ENCODE assay signal across 13 mouse cellular contexts in the genomic region with DNA sequence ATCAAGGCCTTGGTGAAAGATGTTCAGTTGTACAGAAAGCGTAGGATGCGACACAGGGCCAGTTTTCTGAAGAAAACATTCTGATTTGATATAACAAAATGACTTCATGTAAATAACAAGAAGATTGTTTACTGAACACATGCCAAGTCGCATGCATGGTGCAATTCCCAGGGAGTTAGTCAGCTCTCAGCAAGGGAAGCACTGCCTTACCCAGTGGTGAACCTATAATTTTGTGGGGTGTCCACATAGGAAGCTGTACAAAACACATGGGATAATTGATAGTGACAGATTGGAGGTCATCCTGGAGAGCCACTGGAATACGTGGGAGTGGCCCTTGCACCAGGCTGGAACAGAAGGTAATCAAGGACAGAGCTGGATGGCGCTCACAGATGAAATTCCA.
DNase-seq lines count a peak whose midpoint lies in the region; ATAC-seq and TF ChIP-seq lines count a peak whose summit lies in the region.
"Had no signal": no experiment of that assay in that cellular context is flagged by ENCODE, and none has a peak within 500 bp of the region (broad histone marks: within the 10 kb centered on the region; RNA-seq: fewer than 3 reads in every experiment).

No protein-coding gene starts in this region.

- H3K4me2 ChIP-seq in heart, embryonic 11.5 days, result no peak overlapping the region
- no peak overlapping the region for H3K4me2 ChIP-seq in limb, embryonic 13.5 days (replicated peaks)
- no peak overlapping the region for H3K4me2 ChIP-seq in lung, embryonic 15.5 days
- H3K4me2 ChIP-seq in stomach, embryonic 16.5 days (ENCODE audit: low read depth, low read length), result no peak overlapping the region
- H3K4me2 ChIP-seq in midbrain, embryonic 16.5 days (ENCODE audit: low read length), result no peak overlapping the region
- H3K4me2 ChIP-seq in midbrain, postnatal 0 days (ENCODE audit: low read depth, low read length, poor library complexity, severe bottlenecking), result no peak overlapping the region
- H3K4me2 ChIP-seq: hindbrain, embryonic 12.5 days; liver, embryonic 13.5 days had no signal

- no peaks in the 10 kb centered on the region for H3K9me3 ChIP-seq in heart, embryonic 11.5 days (replicated peaks; ENCODE audit: control insufficient read depth, low read length)
- H3K9me3 ChIP-seq in limb, embryonic 13.5 days, result no peaks in the 10 kb centered on the region
- no peaks in the 10 kb centered on the region for H3K9me3 ChIP-seq in limb, embryonic 10.5 days (replicated peaks)
- no peaks in the 10 kb centered on the region for H3K9me3 ChIP-seq in lung, embryonic 15.5 days
- no peaks in the 10 kb centered on the region for H3K9me3 ChIP-seq in stomach, embryonic 16.5 days (replicated peaks; ENCODE audit: control insufficient read depth, low read length)
- no peaks in the 10 kb centered on the region for H3K9me3 ChIP-seq in midbrain, embryonic 16.5 days (replicated peaks; ENCODE audit: control insufficient read depth, low read length, poor library complexity, severe bottlenecking)
- H3K9me3 ChIP-seq in midbrain, postnatal 0 days (ENCODE audit: low read length), result no peaks in the 10 kb centered on the region
- H3K9me3 ChIP-seq: hindbrain, embryonic 12.5 days; liver, embryonic 13.5 days had no signal

- H3K4me1 ChIP-seq in heart, embryonic 11.5 days (ENCODE audit: control insufficient read depth, insufficient read depth, low read length), result peaks cover 3% of the 10 kb centered on the region; the same call in 1 of the 2 replicates
- H3K4me1 ChIP-seq in limb, embryonic 13.5 days, result peaks cover 5% of the 10 kb centered on the region
- peaks cover 7% of the 10 kb centered on the region; the same call in 1 of the 2 replicates for H3K4me1 ChIP-seq in limb, embryonic 10.5 days
- peaks cover 19% of the 10 kb centered on the region for H3K4me1 ChIP-seq in lung, embryonic 15.5 days
- H3K4me1 ChIP-seq in stomach, embryonic 16.5 days (ENCODE audit: control insufficient read depth, insufficient read depth, low read length), result peaks cover 3% of the 10 kb centered on the region; the same call in 1 of the 2 replicates
- H3K4me1 ChIP-seq in midbrain, embryonic 16.5 days (ENCODE audit: control insufficient read depth, insufficient read depth, low read length), result no peaks in the 10 kb centered on the region
- no peaks in the 10 kb centered on the region for H3K4me1 ChIP-seq in midbrain, postnatal 0 days (ENCODE audit: insufficient read depth, low read length)
- H3K4me1 ChIP-seq: hindbrain, embryonic 12.5 days; liver, embryonic 13.5 days had no signal

- peak; percentile 13 for DNase-seq in heart, adult 8-10 months (ENCODE audit: low spot score)
- no peak for DNase-seq in limb, embryonic 10.5 days (ENCODE audit: low spot score)
- no peak for DNase-seq in midbrain, postnatal 0 days (ENCODE audit: low spot score)
- DNase-seq: liver, embryonic 13.5 days; thymus, adult 18-20 months had no signal

- no peak for TF ChIP-seq CTCF in midbrain, postnatal 0 days (IDR thresholded peaks at IDR 0.05)

- no peak overlapping the region for H3K27ac ChIP-seq in heart, embryonic 11.5 days (ENCODE audit: low read depth, low read length)
- H3K27ac ChIP-seq in limb, embryonic 13.5 days, result 0 out of 2 replicates have a peak overlapping the region, but pooled peaks have one; percentile 28
- no peak overlapping the region for H3K27ac ChIP-seq in limb, embryonic 10.5 days
- peak overlapping the region; percentile 90 for H3K27ac ChIP-seq in lung, embryonic 15.5 days
- H3K27ac ChIP-seq in stomach, embryonic 16.5 days (ENCODE audit: low read length), result peak overlapping the region; percentile 90
- H3K27ac ChIP-seq in midbrain, embryonic 16.5 days (ENCODE audit: low read length), result no peak overlapping the region
- H3K27ac ChIP-seq in midbrain, postnatal 0 days (ENCODE audit: low read depth, low read length), result no peak overlapping the region
- H3K27ac ChIP-seq: heart, adult 2 months; hindbrain, embryonic 12.5 days; liver, embryonic 13.5 days had no signal

- H3K4me3 ChIP-seq in heart, embryonic 11.5 days (ENCODE audit: low read depth, low read length), result no peak overlapping the region
- H3K4me3 ChIP-seq in limb, embryonic 13.5 days, result no peak overlapping the region
- H3K4me3 ChIP-seq in limb, embryonic 10.5 days, result no peak overlapping the region
- no peak overlapping the region for H3K4me3 ChIP-seq in lung, embryonic 15.5 days
- no peak overlapping the region for H3K4me3 ChIP-seq in stomach, embryonic 16.5 days (replicated peaks; ENCODE audit: low read length)
- no peak overlapping the region for H3K4me3 ChIP-seq in midbrain, embryonic 16.5 days (ENCODE audit: low read depth, low read length)
- no peak overlapping the region for H3K4me3 ChIP-seq in midbrain, postnatal 0 days (ENCODE audit: low read depth, low read length)
- H3K4me3 ChIP-seq: erythroblast, embryonic 14.5 days; heart, adult 2 months; hindbrain, embryonic 12.5 days; liver, embryonic 13.5 days had no signal

- no peaks in the 10 kb centered on the region for H3K27me3 ChIP-seq in heart, embryonic 11.5 days (ENCODE audit: control insufficient read depth, insufficient read depth, low read length)
- no peaks in the 10 kb centered on the region for H3K27me3 ChIP-seq in limb, embryonic 13.5 days
- H3K27me3 ChIP-seq in limb, embryonic 10.5 days (ENCODE audit: low read depth, poor library complexity, severe bottlenecking), result no peaks in the 10 kb centered on the region
- no peaks in the 10 kb centered on the region for H3K27me3 ChIP-seq in lung, embryonic 15.5 days
- H3K27me3 ChIP-seq in stomach, embryonic 16.5 days (ENCODE audit: control insufficient read depth, insufficient read depth, low read length), result no peaks in the 10 kb centered on the region
- no peaks in the 10 kb centered on the region for H3K27me3 ChIP-seq in midbrain, embryonic 16.5 days (ENCODE audit: control insufficient read depth, insufficient read depth, low read depth, low read length)
- no peaks in the 10 kb centered on the region for H3K27me3 ChIP-seq in midbrain, postnatal 0 days (ENCODE audit: insufficient read depth, low read length)
- H3K27me3 ChIP-seq: hindbrain, embryonic 12.5 days; liver, embryonic 13.5 days had no signal

- no peaks in the 10 kb centered on the region for H3K36me3 ChIP-seq in heart, embryonic 11.5 days (ENCODE audit: control insufficient read depth, insufficient read depth, low read length)
- no peaks in the 10 kb centered on the region for H3K36me3 ChIP-seq in limb, embryonic 13.5 days
- H3K36me3 ChIP-seq in limb, embryonic 10.5 days, result no peaks in the 10 kb centered on the region
- H3K36me3 ChIP-seq in lung, embryonic 15.5 days, result no peaks in the 10 kb centered on the region
- H3K36me3 ChIP-seq in stomach, embryonic 16.5 days (ENCODE audit: control insufficient read depth, insufficient read depth, low read length), result no peaks in the 10 kb centered on the region
- H3K36me3 ChIP-seq in midbrain, embryonic 16.5 days (ENCODE audit: control insufficient read depth, insufficient read depth, low read length), result no peaks in the 10 kb centered on the region
- H3K36me3 ChIP-seq in midbrain, postnatal 0 days (ENCODE audit: insufficient read depth, low read length), result no peaks in the 10 kb centered on the region
- H3K36me3 ChIP-seq: hindbrain, embryonic 12.5 days; liver, embryonic 13.5 days had no signal

- 79% methylated on average over 5 of the region's 5 CpGs for WGBS in heart, embryonic 11.5 days (ENCODE audit: insufficient replicate concordance)
- 86% methylated on average over 5 of the region's 5 CpGs for WGBS in limb, embryonic 13.5 days
- 88% methylated on average over 5 of the region's 5 CpGs for WGBS in limb, embryonic 10.5 days
- WGBS in lung, embryonic 15.5 days, result 39% methylated on average over 5 of the region's 5 CpGs
- WGBS in stomach, embryonic 16.5 days, result 65% methylated on average over 5 of the region's 5 CpGs
- 87% methylated on average over 5 of the region's 5 CpGs for WGBS in midbrain, embryonic 16.5 days
- 91% methylated on average over 5 of the region's 5 CpGs for WGBS in midbrain, postnatal 0 days

- H3K9ac ChIP-seq in heart, embryonic 11.5 days (ENCODE audit: low read depth, low read length), result no peak overlapping the region
- H3K9ac ChIP-seq in limb, embryonic 13.5 days, result no peak overlapping the region
- H3K9ac ChIP-seq in lung, embryonic 15.5 days, result no peak overlapping the region
- H3K9ac ChIP-seq in stomach, embryonic 16.5 days (ENCODE audit: low read length), result no peak overlapping the region
- no peak overlapping the region for H3K9ac ChIP-seq in midbrain, embryonic 16.5 days (ENCODE audit: low read depth, low read length)
- no peak overlapping the region for H3K9ac ChIP-seq in midbrain, postnatal 0 days (replicated peaks; ENCODE audit: low read length, poor library complexity, severe bottlenecking)
- H3K9ac ChIP-seq: hindbrain, embryonic 12.5 days; liver, embryonic 13.5 days had no signal

- no peak for ATAC-seq in heart, embryonic 11.5 days (replicated peaks; ENCODE audit: insufficient number of reproducible peaks, low FRiP score, low TSS enrichment)
- ATAC-seq in limb, embryonic 13.5 days (ENCODE audit: low FRiP score, low read depth), result no peak
- peak; percentile 90 for ATAC-seq in lung, embryonic 15.5 days (ENCODE audit: borderline replicate concordance, extremely low read depth, low FRiP score, low TSS enrichment)
- ATAC-seq in stomach, embryonic 16.5 days (ENCODE audit: insufficient read depth, low FRiP score), result peak; percentile 51; the same call in 1 of the 2 replicates
- ATAC-seq in midbrain, embryonic 16.5 days, result no peak
- no peak for ATAC-seq in midbrain, postnatal 0 days (ENCODE audit: low FRiP score)

Comparison
In these comparisons a context has a peak if more than half of its experiments do, and no peak if none do; other contexts are left out.
1. H3K27ac ChIP-seq: peak in limb, embryonic 13.5 days (single experiment), lung, embryonic 15.5 days (single experiment) and stomach, embryonic 16.5 days (single experiment); none in heart, embryonic 11.5 days (single experiment), limb, embryonic 10.5 days (single experiment), midbrain, embryonic 16.5 days (single experiment) and midbrain, postnatal 0 days (single experiment).
2. ATAC-seq: peak in lung, embryonic 15.5 days (single experiment) and stomach, embryonic 16.5 days (single experiment); none in heart, embryonic 11.5 days (single experiment), limb, embryonic 13.5 days (single experiment), midbrain, embryonic 16.5 days (single experiment) and midbrain, postnatal 0 days (single experiment).